Mouse (Mus musculus): ENCODE results near the gene Actr6. TPM values are rescaled to one million over a fixed set of nuclear protein-coding genes. Genes with fewer than 3 reads are reported as not detected.
A peak's percentile ranks its signal among the peaks of the same experiment; 100 is the strongest.

The Actr6 gene
- total RNA-seq (2021), result 10 to 100 TPM; 24.3 to 25.8 TPM

- peak; percentile 91 to 93 for DNase-seq
Observed at GRCm38 (mm10) chr10:89732001-89732794, at the start of gene Actr6. TSS of gene Actr6 (minus strand) at chr10:89732295.

- no peak for DNase-seq
Observed at GRCm38 (mm10) chr10:89776029-89776428, 43.9 kb upstream of the Actr6 start.

GRCm38 (mm10) chr10:89771894-89772293 is 39.8 kb upstream of the Actr6 start:
- DNase-seq, result no peak

GRCm38 (mm10) chr10:89769096-89769495 is 37.0 kb upstream of the Actr6 start:
- no peak for DNase-seq

- DNase-seq, result no peak
Observed at GRCm38 (mm10) chr10:89768352-89769020, 36.4 kb upstream of the Actr6 start.

GRCm38 (mm10) chr10:89765790-89766714 is 34.0 kb upstream of the Actr6 start:
- DNase-seq, result no peak

GRCm38 (mm10) chr10:89764457-89765121 is 32.5 kb upstream of the Actr6 start:
- no peak for DNase-seq

- no peak for DNase-seq
Observed at GRCm38 (mm10) chr10:89760772-89761171, 28.7 kb upstream of the Actr6 start.

GRCm38 (mm10) chr10:89755231-89755630 is 23.1 kb upstream of the Actr6 start:
- DNase-seq, result no peak

- no peak for DNase-seq
Observed at GRCm38 (mm10) chr10:89751069-89751468, 19.0 kb upstream of the Actr6 start.

GRCm38 (mm10) chr10:89748619-89749018 is 16.5 kb upstream of the Actr6 start:
- DNase-seq, result no peak

- DNase-seq, result no peak
Observed at GRCm38 (mm10) chr10:89747911-89748310, 15.8 kb upstream of the Actr6 start.

- no peak for DNase-seq
Observed at GRCm38 (mm10) chr10:89747221-89747905, 15.3 kb upstream of the Actr6 start.

GRCm38 (mm10) chr10:89746581-89746980 is 14.5 kb upstream of the Actr6 start:
- no peak for DNase-seq

- no peak for DNase-seq
Observed at GRCm38 (mm10) chr10:89745666-89746020, 13.5 kb upstream of the Actr6 start.

- peak; percentile 83 to 87 for DNase-seq
Observed at GRCm38 (mm10) chr10:89744871-89745665, 13.0 kb upstream of the Actr6 start, which contains the start of gene Uhrf1bp1l. TSS of gene Uhrf1bp1l (plus strand) at chr10:89744991.

- DNase-seq, result no peak
Observed at GRCm38 (mm10) chr10:89744341-89744740, 12.2 kb upstream of the Actr6 start.

- DNase-seq, result no peak
Observed at GRCm38 (mm10) chr10:89743266-89743665, 11.2 kb upstream of the Actr6 start.

- no peak for DNase-seq
Observed at GRCm38 (mm10) chr10:89740995-89741394, 8.9 kb upstream of the Actr6 start.

GRCm38 (mm10) chr10:89739703-89740102 is 7.6 kb upstream of the Actr6 start:
- no peak for DNase-seq

GRCm38 (mm10) chr10:89738395-89738794 is 6.3 kb upstream of the Actr6 start:
- no peak for DNase-seq

Data from layer of hippocampus, postnatal 36 days (tissue).